Mouse (Mus musculus) MEL (cell line): Measurements from ENCODE around the gene Tax1bp3. TPM values are rescaled to one million over a fixed set of nuclear protein-coding genes. Genes with fewer than 3 reads are reported as not detected.
A peak's percentile ranks its signal among the peaks of the same experiment; 100 is the strongest.

Experiments
- DNase-seq: peaks from one replicate; pipeline ENCODE4 v3.0.0; 2011; ENCODE audit warnings: low read depth, low spot score
- H3K27ac ChIP-seq: 2 replicates; pipeline ENCODE4 v1.5.1; 2012; ENCODE audit warnings: low read depth, mild to moderate bottlenecking, control low read depth, low read length, moderate library complexity; ENCODE audit not compliant: control insufficient read depth
- H3K27me3 ChIP-seq, 2 experiments: fragments of 150-350 bp in 1 of 2; sonication (generic) in 1 of 2; 2 replicates each; pipeline ENCODE4 v1.6.1; 2012; ENCODE audit warnings: low read length in 2 of 2, mild to moderate bottlenecking in 2 of 2, improper control_type of control experiment in 1 of 2, moderate library complexity in 1 of 2; ENCODE audit not compliant: insufficient read depth in 2 of 2, control insufficient read depth in 1 of 2
- H3K36me3 ChIP-seq, 2 experiments: 2 replicates each; pipeline ENCODE4 v1.6.1; 2012 to 2014; ENCODE audit warnings: low read length in 2 of 2, improper control_type of control experiment in 1 of 2, inconsistent platforms in 1 of 2, mild to moderate bottlenecking in 1 of 2; ENCODE audit not compliant: insufficient read depth in 2 of 2, control insufficient read depth in 1 of 2
- H3K4me1 ChIP-seq, 2 experiments: fragments of 150-350 bp in 1 of 2; sonication (generic) in 1 of 2; 2 replicates each; pipeline ENCODE4 v1.6.1; 2012; ENCODE audit warnings: low read length in 2 of 2, improper control_type of control experiment in 1 of 2, mild to moderate bottlenecking in 1 of 2; ENCODE audit not compliant: insufficient read depth in 2 of 2, control insufficient read depth in 1 of 2
- H3K4me3 ChIP-seq, 2 experiments: fragments of 150-350 bp in 1 of 2; sonication (generic) in 1 of 2; 2 replicates each; pipeline ENCODE4 v1.5.1; 2012; ENCODE audit warnings: low read depth in 2 of 2, low read length in 2 of 2, mild to moderate bottlenecking in 2 of 2, moderate library complexity in 2 of 2, control low read depth in 1 of 2, improper control_type of control experiment in 1 of 2; ENCODE audit not compliant: control insufficient read depth in 1 of 2, insufficient read depth in 1 of 2
- H3K79me2 ChIP-seq: 2 replicates; pipeline ENCODE4 v1.6.1; 2012; ENCODE audit warnings: mild to moderate bottlenecking, low read length, moderate library complexity; ENCODE audit not compliant: control insufficient read depth, poor library complexity, insufficient read depth
- H3K9ac ChIP-seq: 2 replicates; pipeline ENCODE4 v1.6.1; 2012; ENCODE audit warnings: low read depth, mild to moderate bottlenecking, control low read depth, low read length, moderate library complexity; ENCODE audit not compliant: control insufficient read depth, poor library complexity, severe bottlenecking
- H3K9me3 ChIP-seq: fragments of 150-350 bp; sonication (generic); replicated peaks from 2 replicates; pipeline ENCODE4 v1.6.1; 2012; ENCODE audit warnings: mild to moderate bottlenecking, low read length, improper control_type of control experiment, moderate library complexity; ENCODE audit not compliant: insufficient read depth
- BHLHE40 ChIP-seq: IDR thresholded peaks from 2 replicates; pipeline ENCODE4 v1.6.1; 2012; ENCODE audit warnings: low read depth, mild to moderate bottlenecking, inconsistent platforms, low read length, improper control_type of control experiment, borderline replicate concordance
- CHD2 ChIP-seq: IDR thresholded peaks from 2 replicates; pipeline ENCODE4 v1.6.1; 2011; ENCODE audit warnings: low read length, improper control_type of control experiment
- CTCF ChIP-seq, 3 experiments: IDR thresholded peaks in 2 of 3; conservative IDR thresholded peaks in 1 of 3; 2 replicates each; pipeline ENCODE4 v1.5.1; 2011 to 2012; ENCODE audit warnings: low read length in 3 of 3, low read depth in 2 of 3, mild to moderate bottlenecking in 2 of 3, improper control_type of control experiment in 1 of 3, inconsistent platforms in 1 of 3, mixed read lengths in 1 of 3, moderate library complexity in 1 of 3; ENCODE audit not compliant: control insufficient read depth in 1 of 3, insufficient read depth in 1 of 3, poor library complexity in 1 of 3, severe bottlenecking in 1 of 3
- E2F4 ChIP-seq: IDR thresholded peaks from 2 replicates; pipeline ENCODE4 v1.6.1; 2011; ENCODE audit warnings: low read depth, low read length, improper control_type of control experiment, borderline replicate concordance
- ELF1 ChIP-seq: IDR thresholded peaks from 2 replicates; pipeline ENCODE4 v1.6.1; 2014; ENCODE audit warnings: low read depth, mild to moderate bottlenecking, inconsistent platforms, low read length, improper control_type of control experiment, moderate library complexity
- HCFC1 ChIP-seq: IDR thresholded peaks from 2 replicates; pipeline ENCODE4 v1.6.1; 2012; ENCODE audit warnings: low read depth, mild to moderate bottlenecking, inconsistent platforms, low read length, improper control_type of control experiment, moderate library complexity
- JUND ChIP-seq: IDR thresholded peaks from 2 replicates; pipeline ENCODE4 v1.6.1; 2011; ENCODE audit warnings: low read depth, mild to moderate bottlenecking, improper control_type of control experiment, low read length
- MAX ChIP-seq: IDR thresholded peaks from 2 replicates; pipeline ENCODE4 v1.6.1; 2011; ENCODE audit warnings: low read length, improper control_type of control experiment
- MAZ ChIP-seq: IDR thresholded peaks from 2 replicates; pipeline ENCODE4 v1.6.1; 2012; ENCODE audit warnings: low read depth, mild to moderate bottlenecking, inconsistent platforms, low read length, improper control_type of control experiment
- MYB ChIP-seq: IDR thresholded peaks from 2 replicates; pipeline ENCODE4 v1.6.1; 2011; ENCODE audit warnings: mild to moderate bottlenecking, low read depth, low read length, improper control_type of control experiment
- NELFE ChIP-seq: IDR thresholded peaks from 2 replicates; pipeline ENCODE4 v1.6.1; 2011; ENCODE audit warnings: low read depth, low read length, improper control_type of control experiment
- NRF1 ChIP-seq: IDR thresholded peaks from 2 replicates; pipeline ENCODE4 v1.6.1; 2014; ENCODE audit warnings: low read depth, mild to moderate bottlenecking, inconsistent platforms, low read length, improper control_type of control experiment, moderate library complexity; ENCODE audit not compliant: poor library complexity, insufficient read depth, severe bottlenecking
- POLR2A ChIP-seq, 2 experiments: IDR thresholded peaks; 2 replicates each; pipeline ENCODE4 v1.6.1; 2011 to 2012; ENCODE audit warnings: low read length in 2 of 2, mild to moderate bottlenecking in 2 of 2, control low read depth in 1 of 2, improper control_type of control experiment in 1 of 2, low read depth in 1 of 2, moderate library complexity in 1 of 2; ENCODE audit not compliant: control insufficient read depth in 1 of 2, insufficient read depth in 1 of 2, poor library complexity in 1 of 2
- POLR2AphosphoS2 ChIP-seq: IDR thresholded peaks from 2 replicates; pipeline ENCODE4 v1.6.1; 2011; ENCODE audit warnings: low read length, improper control_type of control experiment
- POLR2AphosphoS5 ChIP-seq: IDR thresholded peaks from 2 replicates; pipeline ENCODE4 v1.6.1; 2012; ENCODE audit warnings: low read depth, borderline replicate concordance, mild to moderate bottlenecking, inconsistent platforms, low read length, moderate library complexity, mixed read lengths
- RAD21 ChIP-seq: IDR thresholded peaks from 2 replicates; pipeline ENCODE4 v1.6.1; 2011; ENCODE audit warnings: mild to moderate bottlenecking, low read depth, low read length, improper control_type of control experiment
- RCOR1 ChIP-seq: IDR thresholded peaks from 2 replicates; pipeline ENCODE4 v1.6.1; 2012; ENCODE audit warnings: low read depth, mild to moderate bottlenecking, inconsistent platforms, low read length, improper control_type of control experiment
- SIN3A ChIP-seq: IDR thresholded peaks from 2 replicates; pipeline ENCODE4 v1.6.1; 2012; ENCODE audit warnings: low read length, improper control_type of control experiment, inconsistent platforms
- SMC3 ChIP-seq: IDR thresholded peaks from 2 replicates; pipeline ENCODE4 v1.6.1; 2011; ENCODE audit warnings: low read depth, low read length, improper control_type of control experiment
- TAL1 ChIP-seq: IDR thresholded peaks from 2 replicates; pipeline ENCODE4 v1.6.1; 2012; ENCODE audit warnings: mild to moderate bottlenecking, inconsistent platforms, low read length, moderate library complexity, mixed read lengths
- TBP ChIP-seq: IDR thresholded peaks from 2 replicates; pipeline ENCODE4 v1.8.0; 2011; ENCODE audit warnings: low read depth, low read length, improper control_type of control experiment
- TCF12 ChIP-seq: IDR thresholded peaks from 2 replicates; pipeline ENCODE4 v1.6.1; 2014; ENCODE audit warnings: low read depth, mild to moderate bottlenecking, inconsistent platforms, low read length, improper control_type of control experiment, moderate library complexity
- USF1 ChIP-seq: IDR thresholded peaks from 2 replicates; pipeline ENCODE4 v1.6.1; 2014; ENCODE audit warnings: low read depth, mild to moderate bottlenecking, inconsistent platforms, low read length, improper control_type of control experiment, moderate library complexity
- ZC3H11A ChIP-seq: IDR thresholded peaks from 2 replicates; pipeline ENCODE4 v1.6.1; 2012; ENCODE audit warnings: low read depth, mild to moderate bottlenecking, inconsistent platforms, low read length, improper control_type of control experiment
- ZKSCAN1 ChIP-seq: IDR thresholded peaks from 2 replicates; pipeline ENCODE4 v1.6.1; 2012; ENCODE audit warnings: low read depth, mild to moderate bottlenecking, inconsistent platforms, low read length, improper control_type of control experiment, moderate library complexity
- polyA plus RNA-seq, 2 experiments: library from polyadenylated mRNA; stranded (reverse) in 1 of 2; unstranded in 1 of 2; fragments of >175 nt in 1 of 2; fragments of >200 nt in 1 of 2; gene quantifications; 2 replicates each; pipeline versions ENCODE4 v1.2.1 to v1.2.4; 2012; ENCODE audit warnings: low replicate concordance in 2 of 2, low read depth in 1 of 2; ENCODE audit not compliant: insufficient read length in 2 of 2, insufficient read depth in 1 of 2, missing spikeins in 1 of 2
- total RNA-seq: library from RNA; depleted of rRNA; stranded (reverse); fragments of 300-350 nt; gene quantifications from 2 replicates; pipeline ENCODE4 v1.2.3, GENCODE M21; 2012

Tax1bp3 gene
- total and polyA plus RNA-seq, 3 experiments = 13.1 to 30.9 TPM; not detected in 1

DNA sequence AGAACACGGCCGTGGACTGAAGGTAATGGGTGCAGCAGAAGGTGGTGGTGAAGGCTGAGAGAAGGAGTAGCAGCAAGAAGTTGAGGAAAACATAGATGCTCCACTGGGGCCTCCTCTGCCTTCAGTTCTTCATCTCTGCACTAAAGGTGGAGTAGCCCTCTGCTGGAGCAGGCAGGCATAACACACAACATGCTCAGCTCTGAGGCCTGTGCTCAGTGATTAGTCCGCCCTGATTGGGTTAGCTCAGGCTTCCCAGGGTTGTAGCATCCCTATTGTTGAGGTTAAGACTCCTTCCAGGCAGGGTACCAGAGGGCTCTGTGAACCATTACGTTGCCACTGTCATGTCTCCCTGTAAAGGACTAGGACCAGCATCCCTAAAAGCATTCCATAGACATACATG is 7.7 kb upstream of the Tax1bp3 start:
- peaks cover 4 to 8% of the 10 kb centered on the region in 2 experiments; a peak in 3 of 4 replicates for H3K36me3 ChIP-seq
- DNase-seq = peak; percentile 85
- no peak overlapping the region for H3K27ac ChIP-seq
- H3K4me1 ChIP-seq = no peaks in the 10 kb centered on the region
- H3K27me3 ChIP-seq = no peaks in the 10 kb centered on the region
- no peak overlapping the region for H3K9ac ChIP-seq
- TF ChIP-seq CHD2 (no peak), JUND (0 out of 2 replicates have a peak, but pooled peaks have one; percentile 24), POLR2A (IDR thresholded peaks at IDR 0.05; ENCODE audit: control insufficient read depth in 1 of 2, insufficient read depth in 1 of 2, low read depth in 1 of 2, low read length in 2 of 2, poor library complexity in 1 of 2) (no peak), SIN3A (no peak), ELF1 (0 out of 2 replicates have a peak, but pooled peaks have one; percentile 15), ZC3H11A (peak; percentile 37; the same call in 1 of the 2 replicates), BHLHE40 (no peak), RAD21 (peak; percentile 58), NRF1 (no peak), TBP (no peak), ZKSCAN1 (0 out of 2 replicates have a peak, but pooled peaks have one; percentile 13), POLR2AphosphoS5 (no peak), MYB (no peak), E2F4 (no peak), RCOR1 (0 out of 2 replicates have a peak, but pooled peaks have one; percentile 18), MAX (no peak), NELFE (no peak), USF1 (no peak), POLR2AphosphoS2 (no peak), CTCF (IDR thresholded peaks at IDR 0.05 in 2 of 3, conservative IDR thresholded peaks at IDR 0.05 in 1 of 3; ENCODE audit: control insufficient read depth in 1 of 3, insufficient read depth in 1 of 3, low read depth in 2 of 3, low read length in 3 of 3, poor library complexity in 1 of 3, severe bottlenecking in 1 of 3) (peak; percentile 70 to 81 (median 81)), MAZ (0 out of 2 replicates have a peak, but pooled peaks have one; percentile 28), TCF12 (no peak), TAL1 (no peak), HCFC1 (peak; percentile 21; the same call in 1 of the 2 replicates), SMC3 (peak; percentile 74)
- no peak overlapping the region for H3K4me3 ChIP-seq
- H3K9me3 ChIP-seq = no peaks in the 10 kb centered on the region
- peaks cover 5% of the 10 kb centered on the region for H3K79me2 ChIP-seq
